Mouse (Mus musculus): ENCODE measurements around the gene Bcar3. TPM values are rescaled to one million over a fixed set of nuclear protein-coding genes. Genes with fewer than 3 reads are reported as not detected.

The Bcar3 gene
- polyA plus RNA-seq, 1 experiment from 2014 or later: 23.4 TPM

GRCm38 (mm10) chr3:122474796-122475195, 180.9 kb downstream of the Bcar3 start:
- no peaks in the 10 kb centered on the region for H3K36me3 ChIP-seq
- H3K4me3 ChIP-seq (replicated peaks): no peak overlapping the region
- WGBS: 53% methylated on average over 4 of the region's 4 CpGs
- H3K27ac ChIP-seq: peak overlapping the region; percentile 15; the same call in 1 of the 2 replicates
- H3K4me1 ChIP-seq (replicated peaks): peaks cover 28% of the 10 kb centered on the region
- no peaks in the 10 kb centered on the region for H3K27me3 ChIP-seq (replicated peaks)
- H3K4me2 ChIP-seq (replicated peaks): no peak overlapping the region
- H3K9ac ChIP-seq: no peak overlapping the region
- peak; percentile 45 for ATAC-seq
- H3K9me3 ChIP-seq: no peaks in the 10 kb centered on the region

- no peaks in the 10 kb centered on the region for H3K27me3 ChIP-seq (replicated peaks)
- H3K9ac ChIP-seq: no peak overlapping the region
- peaks cover 31% of the 10 kb centered on the region for H3K4me1 ChIP-seq (replicated peaks)
- H3K36me3 ChIP-seq: no peaks in the 10 kb centered on the region
- H3K27ac ChIP-seq: 0 out of 2 replicates have a peak overlapping the region, but pooled peaks have one; percentile 15
- H3K4me2 ChIP-seq (replicated peaks): no peak overlapping the region
- 44% methylated on average over 1 of the region's 1 CpGs for WGBS
- H3K9me3 ChIP-seq: no peaks in the 10 kb centered on the region
- ATAC-seq: no peak
- no peak overlapping the region for H3K4me3 ChIP-seq (replicated peaks)
Measured at GRCm38 (mm10) chr3:122475735-122476134, 181.8 kb downstream of the Bcar3 start.

GRCm38 (mm10) chr3:122476656-122477055, 182.7 kb downstream of the Bcar3 start:
- Histone ChIP-seq H3K4me3 (replicated peaks) (no peak overlapping the region), H3K4me1 (replicated peaks) (peaks cover 24% of the 10 kb centered on the region), H3K9ac (no peak overlapping the region), H3K4me2 (replicated peaks) (no peak overlapping the region), H3K36me3 (no peaks in the 10 kb centered on the region), H3K27ac (no peak overlapping the region), H3K27me3 (replicated peaks) (no peaks in the 10 kb centered on the region), H3K9me3 (no peaks in the 10 kb centered on the region)
- ATAC-seq: no peak
- WGBS: 80% methylated on average over 3 of the region's 3 CpGs

GRCm38 (mm10) chr3:122477541-122477940, 183.6 kb downstream of the Bcar3 start:
- Histone ChIP-seq H3K36me3 (no peaks in the 10 kb centered on the region), H3K4me2 (replicated peaks) (no peak overlapping the region), H3K4me1 (replicated peaks) (peaks cover 32% of the 10 kb centered on the region), H3K9me3 (no peaks in the 10 kb centered on the region), H3K9ac (no peak overlapping the region), H3K27ac (no peak overlapping the region), H3K4me3 (replicated peaks) (no peak overlapping the region), H3K27me3 (replicated peaks) (no peaks in the 10 kb centered on the region)
- 70% methylated on average over 8 of the region's 8 CpGs for WGBS
- ATAC-seq: no peak

- WGBS: 85% methylated on average over 3 of the region's 3 CpGs
- no peaks in the 10 kb centered on the region for H3K27me3 ChIP-seq (replicated peaks)
- H3K36me3 ChIP-seq: no peaks in the 10 kb centered on the region
- peaks cover 37% of the 10 kb centered on the region for H3K4me1 ChIP-seq (replicated peaks)
- no peak overlapping the region for H3K27ac ChIP-seq
- no peak overlapping the region for H3K4me2 ChIP-seq (replicated peaks)
- ATAC-seq: no peak
- H3K4me3 ChIP-seq (replicated peaks): no peak overlapping the region
- no peaks in the 10 kb centered on the region for H3K9me3 ChIP-seq
- no peak overlapping the region for H3K9ac ChIP-seq
Measured at GRCm38 (mm10) chr3:122478735-122479134, 184.8 kb downstream of the Bcar3 start.

GRCm38 (mm10) chr3:122480065-122480675, 186.2 kb downstream of the Bcar3 start:
- no peak overlapping the region for H3K4me2 ChIP-seq (replicated peaks)
- no peaks in the 10 kb centered on the region for H3K36me3 ChIP-seq
- 56% methylated on average over 8 of the region's 8 CpGs for WGBS
- H3K27me3 ChIP-seq (replicated peaks): no peaks in the 10 kb centered on the region
- ATAC-seq: no peak
- H3K9me3 ChIP-seq: no peaks in the 10 kb centered on the region
- no peak overlapping the region for H3K4me3 ChIP-seq (replicated peaks)
- peaks cover 29% of the 10 kb centered on the region for H3K4me1 ChIP-seq (replicated peaks)
- H3K9ac ChIP-seq: no peak overlapping the region
- no peak overlapping the region for H3K27ac ChIP-seq

GRCm38 (mm10) chr3:122480986-122481385, 187.1 kb downstream of the Bcar3 start:
- ATAC-seq: no peak
- peaks cover 28% of the 10 kb centered on the region for H3K4me1 ChIP-seq (replicated peaks)
- no peaks in the 10 kb centered on the region for H3K9me3 ChIP-seq
- H3K36me3 ChIP-seq: no peaks in the 10 kb centered on the region
- H3K27ac ChIP-seq: no peak overlapping the region
- 83% methylated on average over 5 of the region's 5 CpGs for WGBS
- H3K9ac ChIP-seq: no peak overlapping the region
- no peak overlapping the region for H3K4me3 ChIP-seq (replicated peaks)
- no peaks in the 10 kb centered on the region for H3K27me3 ChIP-seq (replicated peaks)
- H3K4me2 ChIP-seq (replicated peaks): no peak overlapping the region

- WGBS: 49% methylated on average over 21 of the region's 21 CpGs
- no peak overlapping the region for H3K4me3 ChIP-seq (replicated peaks)
- no peaks in the 10 kb centered on the region for H3K36me3 ChIP-seq
- no peak overlapping the region for H3K9ac ChIP-seq
- H3K9me3 ChIP-seq: no peaks in the 10 kb centered on the region
- peak overlapping the region; percentile 40 for H3K4me2 ChIP-seq (replicated peaks)
- H3K4me1 ChIP-seq (replicated peaks): peaks cover 31% of the 10 kb centered on the region
- ATAC-seq: peak; percentile 81
- H3K27me3 ChIP-seq (replicated peaks): no peaks in the 10 kb centered on the region
- H3K27ac ChIP-seq: peak overlapping the region; percentile 46
Measured at GRCm38 (mm10) chr3:122481891-122482739, 188.2 kb downstream of the Bcar3 start.

GRCm38 (mm10) chr3:122483066-122483782, 189.3 kb downstream of the Bcar3 start:
- Histone ChIP-seq H3K9me3 (no peaks in the 10 kb centered on the region), H3K4me1 (replicated peaks) (peaks cover 32% of the 10 kb centered on the region), H3K4me3 (replicated peaks) (no peak overlapping the region), H3K27ac (peak overlapping the region; percentile 46), H3K9ac (no peak overlapping the region), H3K4me2 (replicated peaks) (no peak overlapping the region; the same call in 1 of the 2 replicates), H3K27me3 (replicated peaks) (no peaks in the 10 kb centered on the region), H3K36me3 (no peaks in the 10 kb centered on the region)
- ATAC-seq: peak; percentile 27; the same call in 1 of the 2 replicates
- 34% methylated on average over 14 of the region's 14 CpGs for WGBS

- ATAC-seq: 0 out of 2 replicates have a peak, but pooled peaks have one; percentile 9
Measured at GRCm38 (mm10) chr3:122483783-122484130, 189.8 kb downstream of the Bcar3 start.

GRCm38 (mm10) chr3:122484301-122484700, 190.4 kb downstream of the Bcar3 start:
- H3K9me3 ChIP-seq: no peaks in the 10 kb centered on the region
- no peaks in the 10 kb centered on the region for H3K36me3 ChIP-seq
- no peak overlapping the region for H3K9ac ChIP-seq
- WGBS: 71% methylated on average over 3 of the region's 3 CpGs
- no peak overlapping the region for H3K4me2 ChIP-seq (replicated peaks)
- H3K27ac ChIP-seq: no peak overlapping the region
- no peak for ATAC-seq
- H3K27me3 ChIP-seq (replicated peaks): no peaks in the 10 kb centered on the region
- H3K4me1 ChIP-seq (replicated peaks): peaks cover 33% of the 10 kb centered on the region
- no peak overlapping the region for H3K4me3 ChIP-seq (replicated peaks)

More at GRCm38 (mm10) chr3:122483783-122484130, 189.8 kb downstream of the Bcar3 start:
- Histone ChIP-seq H3K36me3 (no peaks in the 10 kb centered on the region), H3K4me3 (replicated peaks) (no peak overlapping the region), H3K9ac (no peak overlapping the region), H3K4me2 (replicated peaks) (no peak overlapping the region; the same call in 1 of the 2 replicates), H3K27me3 (replicated peaks) (no peaks in the 10 kb centered on the region), H3K9me3 (no peaks in the 10 kb centered on the region), H3K27ac (0 out of 2 replicates have a peak overlapping the region, but pooled peaks have one; percentile 46), H3K4me1 (replicated peaks) (peaks cover 33% of the 10 kb centered on the region)
- WGBS: 59% methylated on average over 5 of the region's 5 CpGs

GRCm38 (mm10) chr3:122485699-122486098, 191.8 kb downstream of the Bcar3 start:
- WGBS: 96% methylated on average over 4 of the region's 4 CpGs
- Histone ChIP-seq H3K36me3 (no peaks in the 10 kb centered on the region), H3K27ac (no peak overlapping the region), H3K9ac (no peak overlapping the region), H3K4me2 (replicated peaks) (no peak overlapping the region), H3K9me3 (no peaks in the 10 kb centered on the region), H3K4me1 (replicated peaks) (peaks cover 30% of the 10 kb centered on the region), H3K27me3 (replicated peaks) (no peaks in the 10 kb centered on the region), H3K4me3 (replicated peaks) (no peak overlapping the region)
- no peak for ATAC-seq
